Mouse (Mus musculus) embryonic stem cell, embryonic (primary cell): ENCODE data around the gene Fam219a.

Source experiments
- CTCF ChIA-PET, 4 experiments: fragments of 300-600 bp in 2 of 4; fragments of 350-600 bp in 2 of 4; sonication (Branson Sonifier 250); formaldehyde crosslinking; loops; one replicate each; lab custom pipeline; 2022; ENCODE audit warnings: inconsistent platforms in 2 of 4; lab: Charles Lee
- POLR2A ChIA-PET, 4 experiments: fragments of 300-600 bp in 2 of 4; fragments of 350-600 bp in 2 of 4; sonication (Branson Sonifier 250); formaldehyde crosslinking; loops; one replicate each; lab custom pipeline; 2022; ENCODE audit warnings: antibody characterized with exemption in 4 of 4, inconsistent platforms in 1 of 4; lab: Charles Lee

Gene Fam219a

GRCm38 (mm10) chr4:41502171-41502940, 67.0 kb downstream of the Fam219a start:
- ChIA-PET POLR2A (interaction anchor here in 3 of 4 experiments (0.5 to 2.7 kb wide), 35 partner anchors 8 to 404 kb away, joined by 3 to 16 read pairs (median 3); partner anchors contain the start of genes Kif24 (in 3 of the 3), Nudt2 (in 3 of the 3), Aqp3 (in 1 of the 3) and Dnaic1 (in 1 of the 3)), CTCF (interaction anchor here (0.5 to 5.0 kb wide), 29 partner anchors 11 to 451 kb away, joined by 3 to 74 read pairs (median 4); partner anchors contain the start of genes Kif24 (in 2 of the 4), Nudt2 (in 2 of the 4), Dnaic1 (in 1 of the 4) and Fam219a (in 1 of the 4))

- ChIA-PET CTCF (interaction anchor here in 2 of 4 experiments (0.6 to 1.9 kb wide), 4 partner anchors 10 to 437 kb away, joined by 3 to 5 read pairs (median 4); partner anchors contain the start of gene Rpp25l (in 1 of the 2)), POLR2A (interaction anchor here in 2 of 4 experiments (0.7 to 2.7 kb wide), 6 partner anchors 10 to 52 kb away, joined by 3 to 16 read pairs (median 3); partner anchors contain the start of genes Kif24 (in 1 of the 2) and Nudt2 (in 1 of the 2))
These were observed 68.6 kb downstream of the Fam219a start for GRCm38 (mm10) chr4:41500787-41501186.

- CTCF ChIA-PET = interaction anchor here in 2 of 4 experiments (1.0 to 1.3 kb wide), 2 partner anchors 9 to 214 kb away, joined by 3 read pairs; partner anchors contain the start of gene Rpp25l (in 1 of the 2)
- POLR2A ChIA-PET = interaction anchor here in 2 of 4 experiments (1.0 to 2.7 kb wide), 4 partner anchors 8 to 169 kb away, joined by 3 to 9 read pairs (median 4); no protein-coding TSS in a partner anchor
These were observed 69.7 kb downstream of the Fam219a start for GRCm38 (mm10) chr4:41499619-41500018.

GRCm38 (mm10) chr4:41498921-41499391, 70.4 kb downstream of the Fam219a start:
- CTCF ChIA-PET = interaction anchor here in 3 of 4 experiments (0.9 to 2.2 kb wide), 4 partner anchors 7 to 30 kb away, joined by 3 to 6 read pairs (median 4); no protein-coding TSS in a partner anchor
- POLR2A ChIA-PET = interaction anchor here in 2 of 4 experiments (1.0 to 2.7 kb wide), 6 partner anchors 8 to 169 kb away, joined by 3 to 9 read pairs (median 4); partner anchors contain the start of genes Kif24 (in 1 of the 2) and Nudt2 (in 1 of the 2)

- ChIA-PET CTCF (interaction anchor here (0.7 to 2.2 kb wide), 22 partner anchors 8 to 216 kb away, joined by 3 to 10 read pairs (median 4); partner anchors contain the start of genes Dnaic1 (in 2 of the 4), Fam219a (in 2 of the 4), Kif24 (in 1 of the 4) and Nudt2 (in 1 of the 4)), POLR2A (interaction anchor here in 3 of 4 experiments (0.5 to 2.7 kb wide), 13 partner anchors 9 to 400 kb away, joined by 3 to 9 read pairs (median 4); partner anchors contain the start of genes Kif24 (in 2 of the 3), Nudt2 (in 2 of the 3), Aqp3 (in 1 of the 3) and Sigmar1 (in 1 of the 3))
These were observed 71.1 kb downstream of the Fam219a start for GRCm38 (mm10) chr4:41497995-41498845.

- CTCF ChIA-PET = interaction anchor here (0.7 to 2.2 kb wide), 20 partner anchors 9 to 216 kb away, joined by 3 to 10 read pairs (median 4); partner anchors contain the start of genes Dnaic1 (in 2 of the 4), Fam219a (in 2 of the 4), Kif24 (in 1 of the 4) and Nudt2 (in 1 of the 4)
- POLR2A ChIA-PET = interaction anchor here in 3 of 4 experiments (0.5 to 2.7 kb wide), 11 partner anchors 10 to 400 kb away, joined by 3 to 9 read pairs (median 5); partner anchors contain the start of genes Kif24 (in 2 of the 3), Nudt2 (in 2 of the 3), Aqp3 (in 1 of the 3) and Sigmar1 (in 1 of the 3)
These were observed 71.8 kb downstream of the Fam219a start for GRCm38 (mm10) chr4:41497579-41497978.

GRCm38 (mm10) chr4:41497046-41497445, 72.3 kb downstream of the Fam219a start:
- ChIA-PET POLR2A (interaction anchor here in 2 of 4 experiments (0.6 to 2.7 kb wide), 9 partner anchors 11 to 399 kb away, joined by 3 to 9 read pairs (median 5); partner anchors contain the start of genes Kif24 (in 2 of the 2), Nudt2 (in 2 of the 2), Aqp3 (in 1 of the 2) and Sigmar1 (in 1 of the 2)), CTCF (interaction anchor here (0.6 to 2.2 kb wide), 18 partner anchors 9 to 214 kb away, joined by 3 to 10 read pairs (median 4); partner anchors contain the start of genes Dnaic1 (in 2 of the 4), Fam219a (in 2 of the 4) and Ubap1 (in 1 of the 4))

GRCm38 (mm10) chr4:41495850-41496249, 73.5 kb downstream of the Fam219a start:
- CTCF ChIA-PET = interaction anchor here in 2 of 4 experiments (0.7 to 2.0 kb wide), 2 partner anchors 9 to 10 kb away, joined by 3 to 9 read pairs; no protein-coding TSS in a partner anchor
- POLR2A ChIA-PET = interaction anchor here in 1 of 4 experiments (1.2 to 2.4 kb wide), 2 partner anchors 10 to 15 kb away, joined by 3 to 8 read pairs; no protein-coding TSS in a partner anchor

GRCm38 (mm10) chr4:41495076-41495475, 74.3 kb downstream of the Fam219a start:
- ChIA-PET CTCF (interaction anchor here in 3 of 4 experiments (0.5 to 2.0 kb wide), 3 partner anchors 9 to 145 kb away, joined by 3 to 9 read pairs (median 3); partner anchors contain the start of gene Enho (in 1 of the 3)), POLR2A (interaction anchor here in 2 of 4 experiments (0.8 to 2.4 kb wide), 3 partner anchors 8 to 15 kb away, joined by 3 to 8 read pairs (median 3); partner anchors contain the start of gene AI464131 (in 1 of the 2))

GRCm38 (mm10) chr4:41494378-41494777, 75.0 kb downstream of the Fam219a start:
- CTCF ChIA-PET = interaction anchor here in 2 of 4 experiments (1.2 to 2.0 kb wide), 2 partner anchors 10 to 11 kb away, joined by 3 to 9 read pairs; no protein-coding TSS in a partner anchor
- POLR2A ChIA-PET = interaction anchor here in 3 of 4 experiments (0.6 to 2.4 kb wide), 4 partner anchors 9 to 29 kb away, joined by 3 to 8 read pairs (median 4); partner anchors contain the start of genes AI464131 (in 1 of the 3), Kif24 (in 1 of the 3) and Nudt2 (in 1 of the 3)

- POLR2A ChIA-PET = interaction anchor here in 2 of 4 experiments (0.6 to 1.4 kb wide), 4 partner anchors 9 to 463 kb away, joined by 3 to 5 read pairs (median 4); partner anchors contain the start of genes AI464131 (in 1 of the 2), Kif24 (in 1 of the 2) and Nudt2 (in 1 of the 2)
- CTCF ChIA-PET = interaction anchor here in 3 of 4 experiments (0.8 to 1.2 kb wide), 3 partner anchors 10 to 25 kb away, joined by 3 to 5 read pairs (median 4); no protein-coding TSS in a partner anchor
These were observed 75.7 kb downstream of the Fam219a start for GRCm38 (mm10) chr4:41493464-41494116.

- ChIA-PET CTCF (interaction anchor here in 1 of 4 experiments (1.2 kb wide), 1 partner anchor 24 kb away, joined by 4 read pairs; no protein-coding TSS in a partner anchor), POLR2A (interaction anchor here in 1 of 4 experiments (1.4 kb wide), 2 partner anchors 10 to 28 kb away, joined by 4 to 5 read pairs; partner anchors contain the start of genes AI464131, Kif24 and Nudt2)
These were observed 76.4 kb downstream of the Fam219a start for GRCm38 (mm10) chr4:41492951-41493350.

GRCm38 (mm10) chr4:41481601-41482017, 87.7 kb downstream of the Fam219a start:
- CTCF ChIA-PET = interaction anchor here in 1 of 4 experiments (0.5 to 6.2 kb wide), 3 partner anchors 13 to 153 kb away, joined by 3 to 26 read pairs (median 4); no protein-coding TSS in a partner anchor
- POLR2A ChIA-PET = interaction anchor here in 1 of 4 experiments (1.5 to 2.7 kb wide), 2 partner anchors 10 to 14 kb away, joined by 5 to 8 read pairs; no protein-coding TSS in a partner anchor

GRCm38 (mm10) chr4:41480254-41480653, 89.1 kb downstream of the Fam219a start:
- ChIA-PET CTCF (interaction anchor here in 3 of 4 experiments (1.1 to 6.2 kb wide), 5 partner anchors 11 to 25 kb away, joined by 4 to 26 read pairs (median 5); no protein-coding TSS in a partner anchor), POLR2A (interaction anchor here in 1 of 4 experiments (1.4 to 2.7 kb wide), 4 partner anchors 9 to 22 kb away, joined by 4 to 8 read pairs (median 6); partner anchors contain the start of gene AI464131)
